Mouse (Mus musculus): Measurements from ENCODE around the gene Adamts13.

Adamts13 gene

DNA sequence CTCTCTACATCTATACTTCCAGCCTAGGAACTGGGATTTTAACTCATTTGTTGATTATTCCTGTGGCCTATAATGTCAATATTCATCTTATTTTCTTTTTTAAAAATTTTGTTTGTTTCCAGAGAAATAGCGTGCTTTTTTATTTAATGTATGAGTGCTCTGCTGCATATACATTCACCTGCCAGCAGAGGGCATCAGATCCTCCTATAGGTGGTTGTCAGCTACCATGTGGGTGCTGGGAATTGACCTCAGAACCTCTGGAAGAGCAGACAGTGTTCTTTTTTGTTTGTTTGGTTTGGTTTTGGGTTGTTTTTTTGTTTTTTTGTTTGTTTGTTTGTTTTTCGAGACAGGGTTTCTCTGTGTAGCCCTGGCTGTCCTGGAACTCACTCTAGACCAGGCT is 6.0 kb upstream of the Adamts13 start:
- DNase-seq (ENCODE audit: low spot score in 2 of 2), result no peak

DNA sequence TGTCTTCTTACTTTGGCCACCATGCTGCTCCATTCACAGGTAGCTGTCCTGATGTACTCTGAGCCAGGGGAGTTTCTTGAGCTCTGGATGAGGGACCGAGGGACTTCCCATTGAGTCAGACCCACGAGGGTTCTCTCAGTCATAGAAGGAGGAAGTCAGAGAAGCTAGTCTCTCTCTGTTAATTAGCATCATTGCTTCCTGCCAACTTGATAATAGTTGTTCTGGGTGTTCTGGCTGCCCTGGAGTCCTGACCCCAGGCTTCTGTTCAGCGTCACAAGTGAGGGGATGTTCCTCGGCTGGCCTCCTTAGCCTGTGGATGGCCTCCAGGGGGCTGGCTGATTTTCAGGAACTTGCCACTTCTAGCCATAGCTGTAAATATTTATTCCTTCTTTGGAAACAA is 744 bp downstream of the Adamts13 start:
- DNase-seq (ENCODE audit: low spot score in 2 of 2), result no peak

DNA sequence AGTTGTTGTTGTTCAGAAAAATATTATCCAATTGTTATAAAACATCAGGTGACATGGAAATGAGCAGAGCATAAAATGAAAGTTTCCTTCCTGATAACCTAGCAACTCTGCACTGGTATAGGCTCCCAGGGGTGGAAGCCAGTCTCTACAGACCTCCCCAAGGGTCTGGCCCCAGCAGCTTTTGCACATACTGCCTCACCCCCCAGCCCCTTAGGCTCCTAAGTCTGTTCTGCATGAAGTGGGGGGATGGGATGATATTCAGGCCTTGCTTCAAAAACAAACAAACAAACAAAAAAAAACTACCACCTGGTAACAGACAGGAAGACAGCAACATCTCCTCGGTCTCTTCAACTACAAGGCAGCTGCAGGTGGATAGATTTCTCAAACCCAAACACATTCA is 7.1 kb downstream of the Adamts13 start:
- no peak for DNase-seq (ENCODE audit: low spot score in 2 of 2)

DNA sequence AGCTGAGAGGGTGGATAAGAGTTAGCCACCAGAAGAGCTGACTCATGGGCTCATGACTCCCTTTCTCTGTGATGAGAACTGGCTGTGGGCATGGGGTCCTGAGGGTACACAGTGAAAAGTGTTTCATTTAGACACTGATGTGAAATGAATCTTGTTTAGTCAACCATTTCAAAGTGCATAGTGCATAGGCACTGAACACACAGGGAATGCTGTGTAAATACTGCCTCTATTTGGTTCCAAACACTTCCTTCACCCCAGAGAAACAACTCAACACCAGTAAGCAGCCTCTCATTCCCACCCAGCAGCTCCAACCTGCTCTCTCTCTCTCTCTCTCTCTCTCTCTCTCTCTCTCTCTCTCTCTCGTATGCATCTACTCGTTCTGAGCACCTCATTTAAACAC is 11.0 kb downstream of the Adamts13 start:
- no peak for DNase-seq (ENCODE audit: low spot score in 2 of 2)

DNA sequence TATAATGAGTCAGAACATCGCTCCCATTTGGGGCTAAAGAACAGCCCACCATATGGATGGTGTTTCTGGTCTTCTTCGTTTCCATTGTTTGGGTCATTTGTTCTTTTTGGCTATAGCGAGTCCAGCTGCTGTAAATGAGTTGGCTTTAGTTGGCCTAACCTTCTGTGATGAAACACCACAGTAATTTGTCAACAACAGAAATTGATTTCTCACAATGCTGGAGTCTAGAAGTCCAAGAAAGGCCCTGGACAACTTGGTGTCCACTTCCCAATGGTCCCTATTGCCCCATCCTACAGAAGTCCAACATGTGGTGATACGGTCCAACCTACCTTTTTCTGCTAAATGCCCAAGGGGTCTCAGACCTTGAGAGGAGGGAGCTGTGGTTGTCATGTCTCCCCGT is 11.4 kb downstream of the Adamts13 start:
- DNase-seq (ENCODE audit: low spot score in 2 of 2), result no peak

DNA sequence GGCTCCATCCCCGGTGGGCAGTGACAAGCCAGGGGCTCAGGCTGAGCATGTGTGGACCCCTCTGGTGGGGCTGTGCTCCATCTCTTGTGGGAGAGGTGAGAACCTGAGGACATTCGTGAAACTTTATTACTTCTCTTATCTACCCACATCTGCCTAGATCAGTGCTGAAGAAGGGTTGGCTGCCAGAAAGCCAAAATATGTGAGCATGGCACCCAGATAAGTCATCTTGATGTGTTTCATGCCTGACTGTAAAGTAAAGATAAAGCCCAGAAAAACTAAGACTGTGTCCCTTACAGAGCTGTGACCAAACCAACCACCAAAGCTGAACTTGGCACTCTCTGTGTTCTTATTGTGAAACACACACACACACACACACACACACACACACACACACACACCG is 20.7 kb downstream of the Adamts13 start:
- DNase-seq (ENCODE audit: low spot score in 2 of 2), result no peak

DNA sequence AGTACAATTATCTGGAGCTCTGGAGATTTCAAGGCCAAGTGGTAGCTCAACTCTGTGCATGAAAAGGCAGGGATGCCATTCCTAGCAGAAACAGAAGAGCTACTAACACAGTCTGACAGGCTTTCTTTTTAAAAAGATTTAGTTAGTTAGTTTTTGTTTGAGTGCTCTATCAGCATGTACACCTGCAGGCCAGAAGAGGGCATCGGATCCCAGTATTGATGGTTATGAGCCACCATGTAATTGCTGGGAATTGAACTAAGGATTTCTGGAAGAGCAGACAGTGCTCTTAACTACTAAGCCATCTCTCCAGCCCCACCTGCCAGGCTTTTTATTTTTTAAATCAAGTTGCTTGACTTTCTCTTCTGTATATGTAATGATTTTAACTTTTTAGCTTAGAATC is 24.3 kb downstream of the Adamts13 start:
- no peak for DNase-seq (ENCODE audit: low spot score in 2 of 2)

DNA sequence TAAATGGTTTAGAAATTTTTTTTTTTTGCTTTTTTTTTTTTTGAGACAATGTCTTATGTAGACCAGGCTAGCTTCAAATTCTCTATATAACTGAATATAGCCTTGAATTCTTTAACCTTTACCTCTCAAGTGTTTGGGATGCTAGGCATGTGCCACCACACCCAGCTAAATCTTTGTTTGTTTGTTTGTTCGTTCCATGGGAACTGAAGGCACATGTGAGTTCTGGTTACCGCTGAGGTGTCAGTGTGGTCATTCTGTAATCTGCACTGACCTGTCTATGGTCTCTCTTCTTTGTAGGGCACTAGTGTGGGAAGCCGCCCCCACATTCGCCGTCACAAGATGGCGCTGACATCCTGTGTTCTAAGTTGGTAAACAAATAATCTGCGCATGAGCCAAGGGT is 24.8 kb downstream of the Adamts13 start:
- DNase-seq (ENCODE audit: low spot score in 2 of 2), result no peak

DNA sequence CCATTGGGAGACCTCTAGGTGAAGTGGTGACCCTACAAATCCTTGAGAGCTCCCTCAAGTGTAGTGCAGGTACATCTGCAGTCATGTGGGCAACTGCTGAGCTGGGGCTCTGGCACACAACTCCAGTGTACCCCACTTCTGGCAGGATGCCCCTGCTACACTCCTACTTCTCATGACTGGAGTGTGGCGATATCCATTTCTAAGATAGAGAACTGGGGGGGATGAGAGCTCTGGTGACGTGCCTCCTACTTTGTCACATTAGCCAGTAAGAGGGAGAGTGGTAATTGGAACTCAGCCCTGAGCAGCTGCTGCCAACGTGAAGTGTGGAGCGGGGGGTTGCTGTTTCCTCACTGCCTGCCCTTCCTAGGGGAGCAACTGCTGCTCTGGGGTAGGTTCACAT is 33.0 kb downstream of the Adamts13 start:
- DNase-seq (ENCODE audit: low spot score in 2 of 2), result no peak

DNA sequence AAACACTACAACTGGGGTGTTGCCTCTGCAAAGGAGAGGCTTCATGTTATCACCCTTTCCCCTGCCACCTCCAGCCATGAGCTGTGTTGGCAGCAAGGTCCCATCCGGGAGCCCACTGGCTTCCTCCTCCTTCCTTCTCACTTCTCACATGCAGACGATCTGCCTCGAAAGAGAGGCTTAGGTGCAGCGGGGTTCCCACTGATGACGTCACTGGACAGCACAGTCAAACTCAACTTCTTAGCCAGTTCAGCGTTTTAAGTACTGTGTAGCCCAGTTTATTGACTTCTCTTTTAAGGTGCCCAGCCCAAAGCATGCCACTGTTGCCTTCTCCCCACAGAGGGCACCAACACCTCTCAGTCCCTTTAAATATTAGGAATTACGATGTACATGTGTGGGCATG is 34.5 kb downstream of the Adamts13 start:
- no peak for DNase-seq (ENCODE audit: low spot score in 2 of 2)

DNA sequence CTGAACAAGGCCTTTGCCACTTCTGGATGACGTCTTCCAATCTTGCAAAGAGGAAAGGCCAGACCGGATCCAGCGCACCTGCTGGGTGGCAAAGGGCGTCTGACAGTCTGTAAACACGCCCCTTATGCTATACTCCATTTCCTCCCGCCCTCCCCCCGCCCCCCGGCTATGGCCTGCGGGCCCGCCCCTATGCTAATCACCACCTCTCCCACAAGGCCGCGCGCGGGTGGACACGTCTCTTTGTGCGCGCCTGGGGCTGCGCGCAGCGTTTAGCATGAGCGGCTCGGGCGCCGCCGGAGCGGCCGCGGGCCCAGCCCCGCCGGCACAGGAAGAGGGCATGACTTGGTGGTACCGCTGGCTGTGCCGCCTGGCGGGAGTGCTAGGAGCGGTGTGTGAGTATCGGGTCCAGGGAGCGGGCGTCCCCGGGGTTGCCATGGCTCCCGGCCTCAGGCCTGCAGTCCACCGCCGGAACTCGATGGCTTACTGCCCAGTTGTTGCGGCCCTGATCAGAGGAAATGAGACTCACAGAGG is 36.6 kb downstream of the Adamts13 start, which contains the start of gene Cacfd1:
TSS of gene Cacfd1 (plus strand) at position 213 of the 531 bp plus-strand sequence.
- peak; percentile 88 to 90 for DNase-seq (ENCODE audit: low spot score in 2 of 2)

DNA sequence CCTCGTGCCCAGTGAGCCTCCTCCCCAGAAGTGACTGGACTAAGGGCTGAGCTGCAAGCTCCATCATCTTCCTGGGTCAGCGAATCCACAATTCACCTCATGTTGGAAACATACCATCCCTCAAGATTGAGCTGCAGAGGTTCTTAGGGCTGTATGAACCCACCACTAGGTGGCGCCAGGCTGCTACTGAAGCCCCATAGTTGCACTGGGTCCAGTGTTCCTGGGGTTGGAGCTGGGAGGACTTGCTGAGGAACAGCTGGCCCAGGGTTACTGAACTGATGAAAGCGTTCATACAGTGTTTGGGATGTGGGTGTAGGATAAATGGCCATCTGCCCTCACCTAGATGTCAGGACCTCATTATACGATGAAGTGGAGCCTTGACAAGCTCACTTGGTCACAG is 44.6 kb downstream of the Adamts13 start:
- peak in 1 of 2 experiments; percentile 67 for DNase-seq (ENCODE audit: low spot score in 2 of 2)

DNA sequence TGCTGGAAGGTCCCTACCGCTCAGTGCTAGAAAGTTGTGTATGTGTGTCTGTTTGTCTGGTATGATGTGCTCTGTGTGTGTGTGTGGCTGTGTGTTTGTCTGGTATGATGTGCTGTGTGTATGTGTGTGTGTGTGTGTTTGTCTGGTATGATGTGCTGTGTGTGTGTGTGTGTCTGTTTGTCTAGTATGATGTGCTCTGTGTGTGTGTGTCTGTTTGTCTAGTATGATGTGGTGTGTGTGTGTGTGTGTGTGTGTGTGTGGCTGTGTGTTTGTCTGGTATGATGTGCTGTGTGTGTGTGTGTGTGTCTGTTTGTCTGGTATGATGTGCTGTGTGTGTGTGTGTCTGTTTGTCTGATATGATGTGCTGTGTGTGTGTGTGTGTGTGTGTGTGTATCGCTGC is 46.3 kb downstream of the Adamts13 start:
- DNase-seq (ENCODE audit: low spot score in 2 of 2), result no peak

DNA sequence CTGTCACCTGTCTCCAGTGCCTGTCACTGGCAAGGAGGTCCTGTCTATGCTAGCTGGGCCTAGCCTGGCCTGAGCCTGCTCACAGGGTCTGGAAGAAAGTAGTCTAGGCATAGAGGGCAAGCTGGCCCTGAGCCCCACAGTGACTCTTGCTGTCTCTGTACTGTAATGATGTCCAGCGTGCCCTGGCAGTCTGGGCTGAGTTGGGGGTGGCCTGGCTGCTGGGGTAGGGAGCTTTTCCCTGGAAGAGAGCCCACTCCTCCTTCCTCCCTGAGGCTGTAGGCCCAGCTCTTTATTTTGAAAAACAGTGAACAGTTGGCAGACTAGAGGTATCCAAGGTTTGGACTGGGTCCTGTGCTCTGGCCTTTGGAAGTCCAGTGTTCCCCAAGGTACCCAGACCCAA is 47.9 kb downstream of the Adamts13 start:
- no peak for DNase-seq (ENCODE audit: low spot score in 2 of 2)

DNA sequence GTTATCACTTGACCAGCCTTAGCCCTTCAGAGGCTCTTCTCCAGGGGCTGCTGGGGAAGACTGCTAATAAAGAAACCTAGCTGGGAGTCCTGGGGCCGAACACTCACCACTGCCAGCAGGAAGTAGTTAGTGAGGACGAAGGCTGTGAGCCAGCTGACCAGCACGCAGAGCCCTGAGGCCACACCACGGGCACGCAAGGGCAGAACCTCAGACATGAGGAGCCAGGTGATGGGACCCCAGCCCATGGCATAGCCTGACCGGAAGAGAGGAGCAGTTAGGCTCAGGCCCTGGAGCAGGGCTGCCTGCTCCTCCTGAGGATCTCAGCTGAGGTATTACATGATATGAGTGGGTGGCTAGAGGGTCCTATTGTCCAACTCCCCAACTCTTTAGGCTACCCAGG is 49.4 kb downstream of the Adamts13 start:
- no peak for DNase-seq (ENCODE audit: low spot score in 2 of 2)

DNA sequence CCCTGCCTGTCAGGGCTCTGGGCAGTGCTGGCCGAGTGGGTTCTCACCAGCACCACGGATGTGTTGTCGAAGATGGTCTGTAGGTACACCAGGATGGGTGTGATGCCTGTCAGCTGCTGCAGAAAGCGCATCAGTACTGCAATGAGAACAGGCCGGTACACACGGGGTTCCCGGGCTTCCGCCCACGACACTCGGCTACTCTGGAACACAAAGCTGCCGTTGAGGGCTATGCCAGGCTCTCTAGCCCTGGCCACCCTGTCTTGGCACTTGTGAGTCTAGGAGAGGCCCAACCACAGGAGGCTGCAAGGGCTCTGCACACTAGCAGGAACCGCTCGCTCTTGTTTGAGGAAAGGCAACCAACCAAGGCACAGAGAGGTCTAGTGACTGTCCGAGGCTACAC is 50.9 kb downstream of the Adamts13 start:
- no peak for DNase-seq (ENCODE audit: low spot score in 2 of 2)

DNA sequence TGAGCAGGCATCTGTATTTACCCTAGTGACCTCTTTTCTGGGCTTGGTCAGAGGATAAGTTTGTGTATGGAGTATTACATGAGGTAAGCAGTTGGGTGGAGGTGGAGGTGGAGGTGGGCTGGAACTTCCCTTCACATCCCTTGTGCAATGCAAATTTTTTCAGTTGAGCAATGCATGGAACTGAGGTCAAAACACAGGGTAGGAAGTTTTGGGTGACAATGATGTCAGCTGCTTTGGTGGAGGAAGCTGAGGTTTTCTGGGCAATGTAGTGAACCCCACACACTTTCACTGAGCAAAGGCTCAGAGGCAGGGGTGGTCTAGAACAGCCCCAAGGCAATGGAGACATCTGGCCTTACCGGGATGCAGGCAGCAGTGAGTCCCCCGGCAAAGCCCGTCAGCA is 52.3 kb downstream of the Adamts13 start:
- DNase-seq (ENCODE audit: low spot score in 2 of 2), result no peak

DNA sequence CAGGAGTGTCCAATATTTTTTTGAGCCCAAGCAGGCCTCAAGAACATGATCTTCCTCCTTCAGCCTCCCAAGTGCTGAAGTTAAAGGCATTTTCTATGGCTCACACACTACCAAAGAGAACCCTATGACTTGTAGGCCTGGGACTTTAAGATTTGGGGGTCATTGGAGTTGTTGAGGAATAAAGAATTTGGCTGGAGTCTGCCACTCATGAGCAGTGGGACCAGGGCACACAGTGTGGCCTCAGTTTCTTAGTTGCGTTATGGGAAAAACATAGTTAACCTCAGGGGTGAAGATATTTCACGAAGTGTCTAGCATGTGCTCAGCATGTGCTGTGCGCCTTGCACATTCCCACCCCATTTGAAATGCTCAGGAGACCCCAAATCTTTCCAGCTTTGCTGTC is 53.1 kb downstream of the Adamts13 start:
- DNase-seq (ENCODE audit: low spot score in 2 of 2), result no peak

DNA sequence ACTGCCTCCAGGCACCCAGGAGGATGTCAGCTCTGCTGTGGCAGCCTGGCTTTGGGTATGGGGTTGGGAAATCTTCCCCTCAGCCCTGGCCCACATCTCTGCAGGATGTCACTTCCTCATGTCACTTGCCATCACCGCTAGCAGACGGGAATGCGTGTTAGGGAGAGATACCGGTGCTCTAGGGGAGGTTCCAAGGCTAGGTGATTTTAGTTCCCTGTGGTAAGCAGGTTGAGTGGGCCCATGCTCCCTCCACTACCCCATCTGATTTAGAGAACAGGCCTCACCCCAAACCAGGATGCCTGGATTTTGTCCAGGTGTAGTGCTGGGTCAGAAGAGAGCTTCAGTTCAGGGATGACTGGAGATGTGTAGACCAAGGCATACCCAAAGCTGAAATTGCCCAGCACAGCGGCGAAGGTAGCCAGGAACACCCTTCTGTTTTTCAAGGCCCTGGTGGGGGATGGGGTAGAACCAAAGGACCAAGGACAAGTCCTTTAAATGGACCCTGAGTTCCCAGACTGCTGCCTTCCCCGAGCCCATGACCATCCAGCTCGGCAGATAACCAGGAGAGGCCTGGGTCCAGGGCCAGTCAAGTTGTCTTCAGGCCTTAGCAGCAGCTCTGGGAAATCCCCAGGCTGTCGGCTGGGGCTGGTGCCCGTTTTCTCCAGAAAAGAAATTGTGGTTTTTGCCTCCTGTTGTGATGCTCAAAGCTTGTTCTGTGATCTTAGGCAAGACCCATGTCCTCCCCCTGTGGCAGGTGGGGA is 53.8 kb downstream of the Adamts13 start:
- DNase-seq (ENCODE audit: low spot score in 2 of 2), result no peak

DNA sequence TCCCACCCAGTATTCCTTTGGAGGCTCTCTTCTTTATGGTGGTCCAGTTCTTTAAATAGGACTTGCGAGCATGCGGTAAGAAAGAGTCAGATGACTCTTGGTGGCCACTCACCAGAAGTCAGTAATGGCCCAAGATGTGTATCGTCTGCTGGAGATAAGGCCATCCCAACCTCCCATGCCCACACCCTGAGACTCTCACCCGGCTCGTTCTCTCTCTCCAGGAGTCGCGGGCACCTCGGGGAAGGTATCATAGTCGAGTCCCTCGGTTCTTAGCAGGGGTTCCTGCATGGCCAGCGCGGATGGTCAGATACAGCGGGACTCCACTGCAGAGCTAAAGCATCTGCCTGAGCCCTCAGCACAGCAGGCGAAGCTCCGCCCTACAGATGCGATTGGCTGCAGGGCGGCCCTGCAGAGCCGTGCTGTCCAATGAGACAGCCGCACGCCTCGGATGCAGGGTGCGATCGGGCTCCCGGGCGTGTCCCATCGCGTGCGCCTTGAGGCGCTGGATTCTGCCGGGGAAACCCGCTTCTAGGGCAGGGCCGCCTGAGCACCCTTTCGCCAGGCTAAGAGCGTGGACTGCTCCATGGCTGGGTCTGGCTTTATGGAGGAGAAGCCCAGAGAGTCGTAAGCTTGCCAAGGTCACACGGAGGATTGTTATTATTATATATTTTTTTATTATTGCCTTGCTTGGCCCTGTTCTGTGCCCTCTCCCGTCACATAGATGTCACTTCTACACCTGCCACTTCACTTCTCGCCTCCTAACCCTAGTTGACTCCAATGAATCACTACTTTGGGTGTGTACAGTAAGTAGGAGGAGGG is 54.6 kb downstream of the Adamts13 start, which contains the start of gene Slc2a6:
TSS of gene Slc2a6 (minus strand) at position 381 of the 819 bp plus-strand sequence.
- DNase-seq (ENCODE audit: low spot score in 2 of 2), result peak; percentile 81 to 84

DNA sequence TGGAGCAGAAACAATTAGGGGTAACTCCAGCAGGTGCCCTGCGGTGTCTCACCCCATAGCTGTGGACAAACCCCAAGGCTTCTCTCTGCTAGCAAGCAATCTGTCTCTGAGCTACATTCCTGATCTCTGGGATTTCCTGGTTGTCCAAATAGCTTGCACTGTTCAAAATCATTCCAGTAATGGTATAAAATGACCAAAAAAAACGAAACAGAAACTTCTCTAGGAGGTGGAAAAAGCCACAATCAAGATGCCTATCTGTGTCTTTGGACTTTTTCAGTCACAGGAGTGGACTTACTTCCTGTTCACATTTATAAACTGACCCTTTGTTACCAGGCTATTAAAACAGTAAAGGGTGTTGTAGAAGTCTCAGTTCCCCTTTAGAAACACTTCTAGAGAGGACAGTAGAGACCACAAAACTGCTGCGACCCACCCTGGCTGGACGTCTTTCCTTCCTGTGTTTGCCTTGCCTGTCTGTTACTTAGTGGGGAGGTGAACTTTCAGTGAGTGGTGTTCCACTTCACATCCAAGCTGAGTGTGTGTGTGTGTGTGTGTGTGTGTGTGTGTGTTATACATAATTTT is 55.3 kb downstream of the Adamts13 start:
- no peak for DNase-seq (ENCODE audit: low spot score in 2 of 2)

DNA sequence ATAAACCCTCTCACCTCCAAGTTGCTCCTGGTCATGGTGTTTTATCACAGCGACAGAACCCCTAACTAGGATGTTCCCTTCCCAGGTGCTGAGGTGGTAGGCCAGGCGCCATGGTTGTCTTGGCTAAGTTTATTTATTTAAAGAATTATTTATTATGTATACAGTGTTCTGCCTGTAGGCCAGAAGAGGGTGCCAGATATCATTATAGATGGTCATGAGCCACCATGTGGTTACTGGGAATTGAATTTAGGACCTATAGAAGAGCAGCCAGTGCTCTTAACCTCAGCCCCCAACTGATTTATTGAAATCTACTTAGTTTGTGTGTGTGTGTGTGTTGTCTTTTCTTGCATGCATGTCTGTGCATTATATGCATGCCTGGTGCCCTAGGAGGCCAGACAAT is 59.1 kb downstream of the Adamts13 start:
- no peak for DNase-seq (ENCODE audit: low spot score in 2 of 2)

Measured in heart, adult 9 months (tissue).